Mouse (Mus musculus): ENCODE data around the gene Srp68. TPM values are rescaled to one million over a fixed set of nuclear protein-coding genes. Genes with fewer than 3 reads are reported as not detected.
"Not testable (repeated sequence)": the region's sequence is repeated elsewhere in the genome, so short reads cannot be mapped to it uniquely, and the experiment has no call there.

Gene Srp68
- polyA plus RNA-seq, 1 experiment from 2014 or later: 71.9 TPM

GRCm38 (mm10) chr11:116296191-116296734 is 22.2 kb upstream of the Srp68 start:
- no peak overlapping the region for H3K4me3 ChIP-seq (ENCODE audit: inconsistent target)
- no peaks in the 10 kb centered on the region for H3K79me2 ChIP-seq (ENCODE audit: inconsistent target)
- 95% methylated on average over 8 of the region's 8 CpGs for WGBS (ENCODE audit: missing documents)
- H3K36me3 ChIP-seq (ENCODE audit: inconsistent target): peaks cover 69% of the 10 kb centered on the region; the same call in 1 of the 2 replicates
- H3K27ac ChIP-seq: no peak overlapping the region

GRCm38 (mm10) chr11:116294319-116294718 is 20.3 kb upstream of the Srp68 start:
- H3K36me3 ChIP-seq (ENCODE audit: inconsistent target): peaks cover 72% of the 10 kb centered on the region

DNA sequence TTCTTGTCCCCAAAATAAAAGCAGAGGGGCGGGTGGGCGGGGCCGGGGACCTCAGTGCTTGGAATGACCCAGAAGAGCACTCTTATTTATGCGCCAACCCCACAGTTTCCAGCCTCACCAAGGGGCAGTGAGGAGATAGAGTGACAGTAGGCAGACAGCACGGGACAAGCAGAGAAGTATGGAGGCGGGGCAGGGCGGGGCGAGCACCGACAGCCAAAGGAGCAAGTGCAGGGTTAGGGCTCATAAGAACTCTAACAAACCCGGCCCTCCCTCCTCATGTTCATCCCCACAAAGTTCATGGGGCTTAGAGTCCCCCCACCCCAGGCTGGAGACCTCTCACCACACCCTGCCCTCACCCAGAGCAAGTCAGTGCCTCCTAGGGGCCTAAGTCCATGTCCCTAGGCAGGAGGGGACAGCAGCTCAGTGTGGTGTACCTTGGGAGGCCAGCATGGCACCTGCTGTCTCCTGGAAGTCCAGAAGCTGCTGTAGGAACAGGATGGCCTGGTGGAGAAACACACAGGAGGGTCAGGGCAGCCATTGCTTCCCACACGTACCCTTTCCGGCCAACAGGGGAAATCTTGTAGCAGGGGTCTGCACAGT is 19.6 kb upstream of the Srp68 start:
- WGBS (ENCODE audit: missing documents): 91% methylated on average over 12 of the region's 12 CpGs
- Histone ChIP-seq H3K27ac (no peak overlapping the region), H3K4me3 (ENCODE audit: inconsistent target) (no peak overlapping the region), H3K79me2 (ENCODE audit: inconsistent target) (no peaks in the 10 kb centered on the region), H3K36me3 (ENCODE audit: inconsistent target) (peaks cover 71% of the 10 kb centered on the region)

More at GRCm38 (mm10) chr11:116294319-116294718, 20.3 kb upstream of the Srp68 start:
- Histone ChIP-seq H3K27ac (no peak overlapping the region), H3K79me2 (ENCODE audit: inconsistent target) (no peaks in the 10 kb centered on the region), H3K4me3 (ENCODE audit: inconsistent target) (no peak overlapping the region)
- WGBS (ENCODE audit: missing documents): 49% methylated on average over 5 of the region's 5 CpGs

- Histone ChIP-seq H3K4me3 (ENCODE audit: inconsistent target) (no peak overlapping the region), H3K36me3 (ENCODE audit: inconsistent target) (peaks cover 78% of the 10 kb centered on the region), H3K79me2 (ENCODE audit: inconsistent target) (no peaks in the 10 kb centered on the region), H3K27ac (no peak overlapping the region)
- 95% methylated on average over 12 of the region's 13 CpGs for WGBS (ENCODE audit: missing documents)
Measured at GRCm38 (mm10) chr11:116292401-116292800, 18.4 kb upstream of the Srp68 start.

DNA sequence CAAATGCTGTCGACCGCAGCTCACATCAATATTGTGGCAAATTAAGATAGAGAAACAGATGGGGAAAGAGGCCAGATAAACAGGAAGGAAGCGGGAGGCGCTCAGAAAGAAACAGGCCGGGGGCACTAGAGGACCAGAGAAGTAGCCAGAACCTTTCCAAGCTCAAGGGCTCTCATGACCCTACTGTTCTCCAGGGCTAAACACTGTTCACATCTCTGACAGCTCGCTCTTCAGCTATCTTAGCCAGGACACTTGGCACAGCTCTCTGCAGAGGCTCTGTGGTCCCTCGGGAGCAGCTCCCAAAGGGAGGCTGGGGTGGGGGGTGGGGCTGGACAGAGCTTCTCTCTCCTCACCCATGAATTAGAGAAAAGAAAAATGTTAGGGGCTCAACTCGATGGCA is 16.5 kb upstream of the Srp68 start:
- Histone ChIP-seq H3K4me3 (ENCODE audit: inconsistent target) (no peak overlapping the region), H3K27ac (no peak overlapping the region), H3K79me2 (ENCODE audit: inconsistent target) (no peaks in the 10 kb centered on the region), H3K36me3 (ENCODE audit: inconsistent target) (peaks cover 62% of the 10 kb centered on the region)
- WGBS (ENCODE audit: missing documents): 83% methylated on average over 6 of the region's 8 CpGs

DNA sequence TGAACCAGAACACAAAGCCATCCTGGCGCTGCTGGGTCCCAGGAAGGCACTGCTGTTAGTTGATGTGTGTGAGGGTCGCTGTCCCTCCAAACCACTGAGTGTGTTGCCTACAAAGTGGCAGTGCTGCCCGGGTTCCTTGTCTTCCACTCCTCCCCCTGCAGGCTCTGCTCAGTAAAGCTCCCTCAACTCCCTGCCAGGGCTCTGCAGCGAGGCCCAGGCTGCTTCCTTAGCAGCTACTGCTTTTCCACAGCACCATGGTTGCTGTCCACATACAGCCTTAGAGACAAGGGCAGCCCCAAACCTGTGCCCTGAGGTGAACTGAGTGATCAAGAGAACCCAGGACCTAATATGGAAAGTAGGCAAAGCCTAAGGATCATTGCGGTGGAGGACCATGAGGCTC is 13.3 kb upstream of the Srp68 start:
- H3K36me3 ChIP-seq (ENCODE audit: inconsistent target): peaks cover 43% of the 10 kb centered on the region
- no peak overlapping the region for H3K4me3 ChIP-seq (ENCODE audit: inconsistent target)
- 78% methylated on average over 5 of the region's 5 CpGs for WGBS (ENCODE audit: missing documents)
- no peak overlapping the region for H3K27ac ChIP-seq
- H3K79me2 ChIP-seq (ENCODE audit: inconsistent target): no peaks in the 10 kb centered on the region

- H3K79me2 ChIP-seq (ENCODE audit: inconsistent target): no peaks in the 10 kb centered on the region
- peaks cover 29% of the 10 kb centered on the region for H3K36me3 ChIP-seq (ENCODE audit: inconsistent target)
- 82% methylated on average over 7 of the region's 7 CpGs for WGBS (ENCODE audit: missing documents)
- no peak overlapping the region for H3K27ac ChIP-seq
- H3K4me3 ChIP-seq (ENCODE audit: inconsistent target): no peak overlapping the region
Measured at GRCm38 (mm10) chr11:116285770-116286191, 11.8 kb upstream of the Srp68 start.

GRCm38 (mm10) chr11:116283982-116284381 is 10.0 kb upstream of the Srp68 start:
- WGBS (ENCODE audit: missing documents): 70% methylated on average over 6 of the region's 6 CpGs
- H3K27ac ChIP-seq: no peak overlapping the region
- no peak overlapping the region for H3K4me3 ChIP-seq (ENCODE audit: inconsistent target)
- peaks cover 13% of the 10 kb centered on the region; the same call in 1 of the 2 replicates for H3K36me3 ChIP-seq (ENCODE audit: inconsistent target)
- no peaks in the 10 kb centered on the region for H3K79me2 ChIP-seq (ENCODE audit: inconsistent target)

DNA sequence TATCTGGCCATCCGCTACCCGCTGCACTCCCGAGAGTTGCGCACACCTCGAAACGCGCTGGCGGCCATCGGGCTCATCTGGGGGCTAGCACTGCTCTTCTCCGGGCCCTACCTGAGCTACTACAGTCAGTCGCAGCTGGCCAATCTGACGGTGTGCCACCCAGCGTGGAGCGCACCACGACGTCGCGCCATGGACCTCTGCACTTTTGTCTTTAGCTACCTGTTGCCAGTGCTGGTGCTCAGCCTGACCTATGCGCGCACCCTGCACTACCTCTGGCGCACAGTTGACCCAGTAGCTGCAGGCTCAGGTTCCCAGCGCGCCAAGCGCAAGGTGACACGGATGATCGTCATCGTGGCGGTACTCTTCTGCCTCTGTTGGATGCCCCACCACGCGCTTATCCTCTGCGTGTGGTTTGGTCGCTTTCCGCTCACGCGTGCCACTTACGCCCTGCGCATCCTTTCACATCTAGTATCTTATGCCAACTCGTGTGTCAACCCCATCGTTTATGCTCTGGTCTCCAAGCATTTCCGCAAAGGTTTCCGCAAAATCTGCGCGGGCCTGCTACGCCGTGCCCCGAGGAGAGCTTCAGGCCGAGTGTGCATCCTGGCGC is 9.0 kb upstream of the Srp68 start:
- Histone ChIP-seq H3K4me3 (ENCODE audit: inconsistent target) (no peak overlapping the region), H3K36me3 (ENCODE audit: inconsistent target) (peaks cover 3% of the 10 kb centered on the region; the same call in 1 of the 2 replicates), H3K27ac (no peak overlapping the region), H3K79me2 (ENCODE audit: inconsistent target) (no peaks in the 10 kb centered on the region)
- WGBS (ENCODE audit: missing documents): 12% methylated on average over 48 of the region's 48 CpGs

DNA sequence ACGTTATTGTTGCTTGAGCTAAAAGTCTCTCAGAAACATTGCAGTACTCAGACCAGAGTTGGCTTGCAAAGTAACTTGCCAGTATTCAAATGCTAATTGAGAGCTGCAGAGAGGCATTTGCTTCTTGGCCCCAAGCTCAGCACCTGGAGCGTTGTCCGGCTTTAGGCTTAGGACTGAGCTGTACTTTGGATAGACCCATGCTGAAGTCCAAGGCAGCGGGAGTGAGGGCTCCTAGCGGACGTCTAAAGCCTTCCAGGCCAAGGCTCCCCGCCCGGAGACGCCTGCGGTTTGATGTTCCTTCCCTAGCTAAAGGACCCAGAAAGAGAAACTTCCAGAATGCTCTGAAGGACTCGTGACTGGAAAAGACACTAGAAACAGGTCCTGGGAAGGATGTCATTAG is 8.1 kb upstream of the Srp68 start:
- 3% methylated on average over 11 of the region's 11 CpGs for WGBS (ENCODE audit: missing documents)
- Histone ChIP-seq H3K4me3 (ENCODE audit: inconsistent target) (no peak overlapping the region), H3K36me3 (ENCODE audit: inconsistent target) (no peaks in the 10 kb centered on the region), H3K79me2 (ENCODE audit: inconsistent target) (no peaks in the 10 kb centered on the region), H3K27ac (no peak overlapping the region)

GRCm38 (mm10) chr11:116281671-116282070 is 7.7 kb upstream of the Srp68 start:
- Histone ChIP-seq H3K79me2 (ENCODE audit: inconsistent target) (no peaks in the 10 kb centered on the region), H3K36me3 (ENCODE audit: inconsistent target) (no peaks in the 10 kb centered on the region), H3K4me3 (ENCODE audit: inconsistent target) (no peak overlapping the region), H3K27ac (no peak overlapping the region)
- 10% methylated on average over 18 of the region's 18 CpGs for WGBS (ENCODE audit: missing documents)

DNA sequence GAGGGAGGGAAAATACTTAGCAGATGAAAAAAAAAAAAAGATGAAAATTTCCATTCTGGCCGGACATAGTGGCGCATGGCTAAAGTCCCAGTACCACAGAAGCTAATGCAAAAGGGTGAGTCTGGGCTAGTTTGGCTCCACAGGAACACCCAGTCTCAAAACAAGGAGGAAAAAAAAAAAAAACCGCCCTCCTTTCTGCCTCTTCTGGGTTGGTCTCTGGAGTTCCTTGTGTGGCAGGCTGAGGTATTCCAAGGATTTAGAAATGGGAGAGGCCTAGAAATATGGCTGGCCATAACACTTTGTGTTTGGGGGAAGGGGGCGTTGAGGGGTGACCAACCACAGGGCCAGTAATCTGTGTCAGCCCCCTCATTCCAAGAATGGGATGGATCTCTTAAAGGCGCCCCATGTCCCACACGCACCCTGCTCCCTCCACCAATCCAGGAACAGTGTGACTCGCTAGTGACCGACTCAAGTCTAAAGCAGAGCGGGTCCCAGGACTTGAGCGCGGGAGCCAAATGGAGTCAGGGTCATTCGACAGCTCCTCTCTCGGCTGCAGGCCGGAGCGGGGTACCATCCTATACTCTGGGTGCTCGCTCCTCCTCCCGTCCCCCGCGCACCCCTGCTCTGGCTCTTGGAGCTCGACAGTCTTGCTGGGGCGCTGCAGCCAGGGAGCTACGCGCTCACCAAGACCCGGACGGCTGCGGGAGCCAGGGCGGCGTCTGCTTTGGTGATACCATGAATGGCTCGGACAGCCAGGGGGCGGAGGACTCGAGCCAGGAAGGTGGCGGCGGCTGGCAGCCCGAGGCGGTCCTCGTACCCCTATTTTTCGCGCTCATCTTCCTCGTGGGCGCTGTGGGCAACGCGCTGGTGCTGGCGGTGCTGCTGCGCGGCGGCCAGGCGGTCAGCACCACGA is 7.0 kb upstream of the Srp68 start, which contains the start of gene Galr2:
TSS of gene Galr2 (plus strand) at position 189 of the 913 bp plus-strand sequence.
- 18% methylated on average over 48 of the region's 48 CpGs for WGBS (ENCODE audit: missing documents)
- H3K4me3 ChIP-seq (ENCODE audit: inconsistent target): no peak within 1 kb of the TSS

GRCm38 (mm10) chr11:116277184-116277583 is 3.2 kb upstream of the Srp68 start:
- WGBS (ENCODE audit: missing documents): 100% methylated on average over 1 of the region's 1 CpGs
- not testable (repeated sequence) for H3K27ac ChIP-seq; H3K36me3 ChIP-seq (ENCODE audit: inconsistent target); H3K4me3 ChIP-seq (ENCODE audit: inconsistent target)
- H3K79me2 ChIP-seq (ENCODE audit: inconsistent target): peaks cover 17% of the 10 kb centered on the region

More for the DNA sequence above, 7.0 kb upstream of the Srp68 start, which contains the start of gene Galr2:
- Histone ChIP-seq H3K79me2 (ENCODE audit: inconsistent target) (no peaks in the 10 kb centered on the region), H3K27ac (no peak within 1 kb of the TSS), H3K36me3 (ENCODE audit: inconsistent target) (no peaks in the 10 kb centered on the region)

GRCm38 (mm10) chr11:116273469-116274044 is 460 bp downstream of the Srp68 start:
- WGBS (ENCODE audit: missing documents): under 1% methylated on average over 31 of the region's 39 CpGs
- H3K27ac ChIP-seq: peak overlapping the region; percentile 66; the same call in 1 of the 2 replicates
- peaks cover 25% of the 10 kb centered on the region for H3K36me3 ChIP-seq (ENCODE audit: inconsistent target)
- H3K4me3 ChIP-seq (ENCODE audit: inconsistent target): peak overlapping the region; percentile 91
- peaks cover 51% of the 10 kb centered on the region for H3K79me2 ChIP-seq (ENCODE audit: inconsistent target)

Data from macrophage (primary cell).